Mouse (Mus musculus) liver, embryonic 14.5 days (tissue): Measurements from ENCODE around the gene Ift80. TPM values are rescaled to one million over a fixed set of nuclear protein-coding genes. Genes with fewer than 3 reads are reported as not detected.
A peak's percentile ranks its signal among the peaks of the same experiment; 100 is the strongest.

Source experiments
- ATAC-seq: fragments of 200-750 bp; cut with Nextera tagmentation; 2 replicates; pipeline ENCODE4 v1.8.0; 2017; ENCODE audit warnings: moderate number of reproducible peaks, mild to moderate bottlenecking, moderate library complexity; ENCODE audit not compliant: insufficient read depth
- DNase-seq, 3 experiments: peaks; one replicate each; pipeline ENCODE4 v3.0.0-alpha.2; 2012 to 2013; ENCODE audit warnings: low read depth in 3 of 3, low spot score in 3 of 3
- H3K27ac ChIP-seq: fragments of 300-500 bp; sonication (generic); 2 replicates; pipeline ENCODE4 v1.5.1; 2014; ENCODE audit warnings: moderate library complexity, mild to moderate bottlenecking, control low read depth, inconsistent platforms
- H3K27me3 ChIP-seq: fragments of 300-500 bp; sonication (generic); 2 replicates; pipeline ENCODE4 v1.6.1; 2014; ENCODE audit warnings: mild to moderate bottlenecking, low read length, moderate library complexity; ENCODE audit not compliant: control insufficient read depth, insufficient read depth
- H3K36me3 ChIP-seq: fragments of 300-500 bp; sonication (generic); replicated peaks from 2 replicates; pipeline ENCODE4 v1.6.1; 2014; ENCODE audit warnings: low read depth; ENCODE audit not compliant: control insufficient read depth, insufficient read depth
- H3K4me1 ChIP-seq, 2 experiments: fragments of 200-500 bp in 1 of 2; fragments of 300-500 bp in 1 of 2; sonication (generic) in 1 of 2; replicated peaks; 2 replicates each; pipeline ENCODE4 v1.6.1; 2012 to 2014; ENCODE audit warnings: antibody characterized with exemption in 1 of 2, inconsistent platforms in 1 of 2, low read length in 1 of 2; ENCODE audit not compliant: control insufficient read depth in 2 of 2, insufficient read depth in 2 of 2
- H3K4me2 ChIP-seq: fragments of 300-500 bp; sonication (generic); 2 replicates; pipeline ENCODE4 v1.6.1; 2014; ENCODE audit warnings: low read depth, mild to moderate bottlenecking, control low read depth, moderate library complexity
- H3K4me3 ChIP-seq, 2 experiments: fragments of 200-500 bp in 1 of 2; fragments of 300-500 bp in 1 of 2; sonication (generic) in 1 of 2; 2 replicates each; pipeline ENCODE4 v1.5.1; 2012 to 2014; ENCODE audit warnings: low read depth in 2 of 2, low read length in 2 of 2, mild to moderate bottlenecking in 2 of 2, control low read depth in 1 of 2, inconsistent platforms in 1 of 2, moderate library complexity in 1 of 2; ENCODE audit not compliant: insufficient read depth in 1 of 2
- H3K9ac ChIP-seq: fragments of 300-500 bp; sonication (generic); replicated peaks from 2 replicates; pipeline ENCODE4 v1.6.1; 2014; ENCODE audit warnings: mild to moderate bottlenecking, control low read depth, moderate library complexity
- H3K9me3 ChIP-seq: fragments of 300-500 bp; sonication (generic); 2 replicates; pipeline ENCODE4 v1.6.1; 2016; ENCODE audit warnings: low read length, mixed read lengths; ENCODE audit not compliant: control insufficient read depth
- CTCF ChIP-seq: IDR thresholded peaks from 2 replicates; pipeline ENCODE4 v1.5.1; 2016; ENCODE audit warnings: antibody characterized with exemption, low read depth, control low read depth
- EP300 ChIP-seq: IDR thresholded peaks from 2 replicates; pipeline ENCODE4 v1.6.1; 2016; ENCODE audit warnings: antibody characterized with exemption, low read depth
- WGBS: fragments of 180-500 bp; shearing (Covaris S2); extraction: QIAGEN DNeasy Blood & Tissue Kit; methylation state at CpG from one replicate; pipeline ENCODE4 v1.1.7; 2014; ENCODE audit not compliant: insufficient replicate concordance; 5-methylcytosine and 5-hydroxymethylcytosine counted together
- microRNA counts: library from miRNA; unstranded; fragments of <30 nt; microRNA quantifications from one replicate; lab custom pipeline; 2016
- microRNA-seq: library from miRNA; unstranded; fragments of <30 nt; microRNA quantifications from one replicate; pipeline ENCODE4, GENCODE M21; 2016
- polyA plus RNA-seq, 2 experiments: library from polyadenylated mRNA; depleted of rRNA in 1 of 2; stranded (reverse) in 1 of 2; unstranded in 1 of 2; fragments of >200 nt; fragmentation: Nextera tagmentation in 1 of 2; extraction: Ambion mirVana in 1 of 2; gene quantifications; 2 replicates each; pipeline versions ENCODE4 v1.2.1 to v1.2.3; 2012 to 2014

The Ift80 gene
- polyA plus RNA-seq, 2 experiments, result 6.2 to 7.8 TPM

GRCm38 (mm10) chr3:68869211-68869690 lies 135.1 kb downstream of the Ift80 start, which contains the start of gene 1110032F04Rik:
Gene 1110032F04Rik, plus strand, starts transcription at chr3:68869586.
- Histone ChIP-seq H3K4me3 (peak within 1 kb of the TSS; percentile 26 to 40), H3K9ac (no peak within 1 kb of the TSS), H3K36me3 (no peaks in the 10 kb centered on the region), H3K4me2 (peak within 1 kb of the TSS; percentile 66), H3K9me3 (no peaks in the 10 kb centered on the region), H3K4me1 (no peaks in the 10 kb centered on the region), H3K27me3 (peaks cover 30% of the 10 kb centered on the region), H3K27ac (no peak within 1 kb of the TSS)
- TF ChIP-seq CTCF, result no peak
- TF ChIP-seq EP300, result no peak
- peak in 1 of 3 experiments; percentile 13 for DNase-seq
- WGBS, result under 1% methylated on average over 62 of the region's 62 CpGs
- ATAC-seq, result peak; percentile 47; the same call in 1 of the 2 replicates

DNA sequence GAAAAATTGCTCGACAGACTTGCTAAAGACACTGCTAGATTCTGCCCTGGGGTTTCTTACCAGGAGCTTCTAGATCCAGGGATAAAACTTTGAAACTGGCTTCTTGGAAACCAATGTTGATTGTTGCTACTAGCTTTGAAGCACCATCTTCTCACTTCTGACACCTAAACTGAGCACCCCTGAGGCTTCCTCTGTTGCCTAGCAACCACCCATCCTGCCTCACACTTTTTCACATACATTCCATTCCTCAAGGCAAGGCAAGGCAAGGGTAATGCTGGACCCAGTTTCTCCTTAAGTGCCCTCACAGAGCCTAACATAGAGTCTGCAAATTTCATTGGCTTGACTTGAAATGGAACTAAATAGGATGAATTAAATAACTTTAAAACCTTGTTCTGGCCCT lies 152.0 kb downstream of the Ift80 start:
- Histone ChIP-seq H3K27me3 (no peaks in the 10 kb centered on the region), H3K9ac (no peak overlapping the region), H3K4me3 (no peak overlapping the region), H3K9me3 (no peaks in the 10 kb centered on the region), H3K27ac (no peak overlapping the region), H3K4me2 (no peak overlapping the region), H3K4me1 (no peaks in the 10 kb centered on the region), H3K36me3 (no peaks in the 10 kb centered on the region)
- TF ChIP-seq CTCF (no peak), EP300 (no peak)
- ATAC-seq (no peak), DNase-seq (no peak)
- WGBS, result 53% methylated on average over 1 of the region's 1 CpGs

- no peak for TF ChIP-seq CTCF
- TF ChIP-seq EP300, result no peak
- no peak overlapping the region for H3K9ac ChIP-seq
- H3K4me3 ChIP-seq, result no peak overlapping the region
- H3K36me3 ChIP-seq, result no peaks in the 10 kb centered on the region
- no peaks in the 10 kb centered on the region for H3K4me1 ChIP-seq
- 42% methylated on average over 3 of the region's 3 CpGs for WGBS
- H3K27ac ChIP-seq, result no peak overlapping the region
- no peaks in the 10 kb centered on the region for H3K9me3 ChIP-seq
- no peak overlapping the region for H3K4me2 ChIP-seq
- H3K27me3 ChIP-seq, result no peaks in the 10 kb centered on the region
- DNase-seq (no peak), ATAC-seq (no peak)
Measured at GRCm38 (mm10) chr3:68848323-68848722, 156.0 kb downstream of the Ift80 start.

- Histone ChIP-seq H3K4me2 (no peak overlapping the region), H3K36me3 (no peaks in the 10 kb centered on the region), H3K27ac (no peak overlapping the region), H3K27me3 (no peaks in the 10 kb centered on the region), H3K9me3 (no peaks in the 10 kb centered on the region), H3K9ac (no peak overlapping the region), H3K4me3 (no peak overlapping the region), H3K4me1 (no peaks in the 10 kb centered on the region)
- DNase-seq (no peak), ATAC-seq (no peak)
- 80% methylated on average over 4 of the region's 4 CpGs for WGBS
- TF ChIP-seq EP300 (no peak), CTCF (no peak)
Measured at GRCm38 (mm10) chr3:68844025-68844424, 160.3 kb downstream of the Ift80 start.

MicroRNAs within 50 kb of the gene (microRNA counts, 519-probe panel; counts per million panel counts)
- 9,283 counts per million, percentile 95 among the panel's probes with 10 or more counts for microRNA mmu-miR-15b (lab: Ali Mortazavi, UCI)

Small RNA genes lying within 50 kb of the gene (microRNA-seq; reads per million reads assigned to microRNA genes)
- 8,805 reads per million, percentile 91 among the genes with 10 or more reads in this experiment for gene Mir15b
- gene Mir16-2, result 1,971 reads per million, percentile 79 among the genes with 10 or more reads in this experiment

Other genes with a start within 250 kb of the Ift80 start
- gene 1110032F04Rik, start 135.0 kb downstream of the Ift80 start, polyA plus RNA-seq (2012; rRNA removed), result 0.68 and 0.69 TPM in 2 replicates
- 0.57 and 0.76 TPM in 2 replicates for gene 1110032F04Rik, start 135.0 kb downstream of the Ift80 start, polyA plus RNA-seq (2014; fragmentation: Nextera tagmentation; extraction: Ambion mirVana)
- 18.6 and 50.6 TPM in 2 replicates for gene Smc4, start 168 bp upstream of the Ift80 start, polyA plus RNA-seq (2012; rRNA removed)
- gene Smc4, start 168 bp upstream of the Ift80 start, polyA plus RNA-seq (2014; fragmentation: Nextera tagmentation; extraction: Ambion mirVana), result 124 and 143 TPM in 2 replicates
- gene Trim59, start 40.2 kb upstream of the Ift80 start, polyA plus RNA-seq (2012; rRNA removed), result 20.1 and 39.0 TPM in 2 replicates
- gene Trim59, start 40.2 kb upstream of the Ift80 start, polyA plus RNA-seq (2014; fragmentation: Nextera tagmentation; extraction: Ambion mirVana), result 121 and 136 TPM in 2 replicates
- gene Kpna4, start 122.5 kb upstream of the Ift80 start, polyA plus RNA-seq (2012; rRNA removed), result 5.1 and 8.7 TPM in 2 replicates
- gene Kpna4, start 122.5 kb upstream of the Ift80 start, polyA plus RNA-seq (2014; fragmentation: Nextera tagmentation; extraction: Ambion mirVana), result 13.2 and 13.3 TPM in 2 replicates
- 0.03 TPM in 1 of 2 replicates, not detected in the other for gene Arl14, start 217.8 kb upstream of the Ift80 start, polyA plus RNA-seq (2012; rRNA removed)
- gene Arl14, start 217.8 kb upstream of the Ift80 start, polyA plus RNA-seq (2014; fragmentation: Nextera tagmentation; extraction: Ambion mirVana), result not detected in 2 replicates